Mouse (Mus musculus): ENCODE results near the gene Mrm1.

The Mrm1 gene

DNA sequence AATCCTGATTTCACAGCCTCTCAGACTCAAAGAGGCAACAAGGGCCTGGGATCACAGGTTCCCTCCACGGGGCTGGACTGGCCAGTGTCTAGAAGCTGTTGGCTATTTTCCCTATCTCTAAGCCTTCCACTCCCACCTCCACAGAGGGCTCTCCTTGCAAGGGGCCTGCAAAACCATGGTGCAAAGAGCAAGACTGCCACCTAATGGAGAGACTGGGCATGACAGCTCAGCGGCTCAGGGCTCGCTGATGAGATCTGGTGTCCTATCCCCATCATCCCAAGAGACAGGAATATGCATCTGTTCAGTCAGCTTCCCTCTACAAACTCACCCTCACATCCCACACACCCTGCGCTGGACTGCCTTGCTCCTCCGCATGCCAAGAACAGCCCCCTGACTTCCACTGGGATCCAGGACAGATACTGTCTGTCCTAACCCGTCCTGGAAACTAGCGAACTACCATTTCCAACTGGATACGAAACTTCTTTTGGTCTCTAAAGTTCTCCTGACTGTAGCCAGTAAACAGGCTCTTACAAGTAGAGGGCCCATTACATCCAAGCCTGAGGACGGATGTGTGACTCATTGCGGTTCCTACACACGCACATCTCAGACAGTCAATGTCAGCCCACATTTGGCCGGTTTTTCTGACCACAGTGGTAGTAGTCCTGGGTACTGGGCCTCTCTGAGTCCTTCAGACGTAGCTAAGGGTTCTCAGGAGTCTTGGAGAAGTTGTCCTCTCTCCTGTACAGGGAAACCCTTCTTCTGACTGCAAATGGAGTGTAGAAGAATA is 5.4 kb downstream of the Mrm1 start:
- DNase-seq = peak; percentile 63 to 79

DNA sequence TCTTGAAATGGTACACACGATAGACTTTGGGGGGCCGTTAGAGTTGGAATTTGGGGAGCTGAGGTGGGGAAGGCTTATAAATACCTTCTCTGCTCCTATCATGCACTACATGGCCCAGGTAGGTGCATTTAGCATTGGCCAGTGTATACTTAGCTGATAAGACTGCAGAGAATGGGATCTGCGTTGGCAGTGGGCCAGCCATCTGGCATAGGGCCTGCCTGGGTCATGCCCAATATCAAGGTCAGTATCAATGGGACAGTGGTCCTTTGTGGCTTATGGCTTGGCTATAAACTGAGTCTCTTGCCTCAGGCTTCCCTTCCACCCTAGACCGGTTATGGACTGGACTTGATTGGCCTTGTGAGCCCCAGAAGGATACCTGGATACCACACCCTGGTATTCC is 14.9 kb downstream of the Mrm1 start:
- no peak for DNase-seq

DNA sequence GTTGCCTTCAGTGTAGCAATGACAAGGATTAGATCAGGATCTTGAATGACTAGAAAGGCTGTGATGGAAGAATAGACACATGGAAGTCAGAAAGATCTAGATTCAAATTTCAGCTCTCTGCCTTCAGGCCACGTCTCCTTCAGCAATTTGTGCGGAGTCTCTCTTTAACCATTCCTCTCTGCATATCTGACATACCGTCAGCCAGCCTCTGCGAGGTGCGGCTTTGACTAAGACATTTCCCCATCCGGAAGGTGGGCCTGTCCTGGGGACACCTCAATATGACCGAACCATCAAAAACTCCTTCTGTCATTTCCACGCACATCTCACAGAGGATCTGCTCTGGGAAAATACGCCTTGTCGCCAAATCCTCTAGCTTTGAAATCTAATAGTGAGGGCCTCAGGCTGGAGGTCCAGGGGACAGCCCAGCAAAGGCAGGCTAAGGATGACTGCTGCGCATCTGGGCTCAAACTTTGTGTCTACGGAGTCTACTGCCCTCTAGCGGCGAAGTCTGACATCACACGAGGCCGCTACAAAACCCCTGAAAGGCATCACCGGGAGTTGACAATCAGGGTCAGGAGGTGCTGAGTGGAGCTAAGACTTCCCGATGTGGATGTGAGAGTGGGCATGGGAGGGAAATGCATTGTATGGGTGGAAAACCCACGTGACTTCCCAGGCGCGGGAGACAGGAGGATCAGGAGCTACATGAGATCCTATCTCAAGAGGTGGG is 21.5 kb downstream of the Mrm1 start:
- peak; percentile 40 to 73 for DNase-seq

DNA sequence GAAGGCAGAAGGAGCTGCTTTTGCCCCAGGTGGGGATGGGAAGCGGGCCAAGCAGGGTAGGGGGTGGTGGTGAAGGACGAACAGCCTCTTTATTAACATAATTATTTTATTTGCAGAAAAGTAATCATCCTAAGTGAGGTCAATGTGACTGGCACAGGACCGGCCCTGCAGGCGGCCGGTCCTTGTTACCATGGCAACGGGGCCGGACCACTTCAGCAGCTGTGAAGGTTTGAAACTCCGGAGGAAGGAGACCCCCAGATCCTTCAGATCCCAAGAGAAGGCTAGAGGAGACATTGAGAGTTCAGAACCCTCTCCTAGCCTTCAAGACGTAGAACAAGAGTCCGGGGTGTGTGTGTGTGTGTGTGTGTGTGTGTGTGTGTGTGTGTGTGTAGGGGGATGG is 22.3 kb downstream of the Mrm1 start:
- no peak for DNase-seq

DNA sequence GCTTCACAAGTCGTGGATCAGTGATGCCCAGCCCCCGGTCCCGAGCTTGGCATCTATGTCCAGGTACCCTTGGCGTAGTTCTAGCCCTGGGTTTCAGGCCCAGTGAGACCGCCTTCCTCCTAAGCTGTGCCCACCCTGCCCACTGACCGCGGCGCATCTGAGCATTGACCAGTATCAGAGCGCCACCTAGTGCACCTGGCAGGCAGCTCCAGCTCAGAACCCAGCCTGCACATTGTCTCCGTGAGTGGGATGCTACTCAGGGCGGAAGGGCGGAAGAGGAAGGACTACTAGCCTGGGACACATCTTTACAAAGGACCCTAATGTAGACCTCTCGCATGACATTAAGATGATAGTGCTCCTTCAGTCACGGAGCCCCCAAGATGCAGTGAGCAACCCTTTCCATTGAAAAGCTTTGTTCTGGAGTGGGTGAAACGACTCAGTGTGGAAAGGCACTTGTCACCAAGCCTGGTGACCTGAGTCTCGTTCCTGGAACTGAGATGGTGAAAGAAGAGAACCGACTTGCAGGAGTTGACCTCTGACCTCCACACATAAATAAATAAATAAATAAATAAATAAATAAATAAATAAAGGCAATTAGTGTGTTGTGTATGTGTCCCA is 24.7 kb downstream of the Mrm1 start:
- peak; percentile 66 to 71 for DNase-seq

DNA sequence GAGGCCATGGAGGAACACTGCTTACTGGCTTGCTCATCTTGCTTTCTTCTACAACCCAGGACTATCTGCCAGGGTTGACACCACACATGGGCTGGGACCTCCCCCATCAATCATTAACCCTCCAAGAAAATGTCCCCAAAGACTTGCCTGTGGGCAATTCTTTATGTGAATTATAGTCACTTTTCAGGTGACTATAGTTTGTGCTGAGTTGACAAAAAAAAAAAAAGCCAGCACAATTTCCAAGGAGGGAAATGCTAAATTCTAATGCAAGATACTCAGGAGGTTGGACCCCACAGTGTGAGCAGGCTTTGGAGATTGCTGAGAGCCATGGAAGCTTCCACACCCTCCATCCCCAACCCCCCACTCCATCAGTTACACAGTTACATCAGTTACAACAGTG is 25.8 kb downstream of the Mrm1 start:
- no peak for DNase-seq

DNA sequence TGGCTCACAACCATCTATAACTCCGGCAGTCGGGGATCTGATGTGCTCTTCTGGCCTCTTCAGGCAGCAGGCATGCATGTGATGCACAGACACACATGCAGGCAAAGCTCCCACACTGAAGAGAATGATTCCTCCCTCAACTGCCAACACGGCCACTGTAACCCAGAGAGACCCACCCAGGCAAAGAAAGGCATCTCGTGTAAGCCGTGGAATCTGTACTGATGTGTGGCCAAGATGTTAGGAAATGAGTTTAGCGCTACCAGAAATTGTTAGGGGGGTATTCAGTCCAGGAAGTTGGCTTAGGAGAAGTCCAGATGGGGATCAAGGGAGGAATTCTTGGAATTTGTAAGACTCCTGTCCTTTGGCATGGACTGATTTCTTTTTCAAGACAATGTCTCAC is 28.9 kb downstream of the Mrm1 start:
- DNase-seq = no peak

DNA sequence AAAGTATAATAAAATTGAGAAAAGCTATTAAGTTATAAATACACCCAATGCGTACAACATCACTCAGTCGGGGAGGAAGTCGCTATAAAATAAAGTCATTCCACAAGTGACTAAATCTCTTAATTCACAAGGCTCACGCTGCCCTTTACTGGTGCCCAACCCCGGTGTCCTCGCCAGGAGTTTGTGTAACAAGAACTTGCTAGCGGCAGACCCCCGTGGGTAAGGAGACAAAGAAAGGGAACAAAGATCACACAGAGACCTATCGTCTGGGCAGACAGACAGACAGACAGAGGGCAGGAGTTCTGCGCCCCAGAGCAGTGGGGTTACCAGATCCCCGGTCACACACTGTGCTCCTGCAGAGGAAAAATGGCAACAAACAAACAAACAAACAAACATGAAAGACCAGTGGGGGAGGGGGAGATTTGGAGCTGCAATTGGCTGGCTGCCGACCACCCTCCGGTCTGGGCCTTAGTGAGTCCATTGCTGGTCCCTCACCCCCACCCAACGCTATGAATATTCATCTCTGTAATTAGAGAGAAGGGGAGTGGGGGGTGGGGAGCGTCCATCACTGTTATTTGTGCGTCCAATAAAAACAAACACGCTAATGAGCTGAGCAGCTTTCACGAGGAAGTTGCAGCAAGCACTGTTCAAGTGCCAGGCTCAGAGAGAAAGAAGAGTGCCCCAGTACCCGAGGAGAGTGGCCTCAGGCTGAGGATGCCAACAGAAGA is 39.0 kb downstream of the Mrm1 start:
- DNase-seq = no peak

DNA sequence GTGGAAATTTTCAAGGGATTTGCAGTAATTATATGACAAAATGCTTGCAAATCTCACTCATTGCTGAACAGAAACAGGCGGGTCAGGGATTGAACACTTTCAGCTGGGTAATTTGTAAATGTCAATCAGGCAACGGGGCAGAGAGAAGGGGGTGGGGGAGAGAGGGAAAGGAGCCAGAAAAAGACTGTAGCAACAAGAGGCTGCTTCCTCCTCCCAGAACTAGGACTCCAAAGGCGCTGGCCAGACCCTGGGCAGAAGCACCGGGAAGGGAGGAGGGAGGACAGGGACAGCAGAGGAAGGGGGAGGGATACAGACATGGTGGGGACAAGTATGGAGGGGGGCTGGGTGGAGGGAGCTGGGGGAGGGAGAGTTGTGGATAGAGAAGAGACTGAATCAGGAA is 43.8 kb downstream of the Mrm1 start:
- DNase-seq = no peak

DNA sequence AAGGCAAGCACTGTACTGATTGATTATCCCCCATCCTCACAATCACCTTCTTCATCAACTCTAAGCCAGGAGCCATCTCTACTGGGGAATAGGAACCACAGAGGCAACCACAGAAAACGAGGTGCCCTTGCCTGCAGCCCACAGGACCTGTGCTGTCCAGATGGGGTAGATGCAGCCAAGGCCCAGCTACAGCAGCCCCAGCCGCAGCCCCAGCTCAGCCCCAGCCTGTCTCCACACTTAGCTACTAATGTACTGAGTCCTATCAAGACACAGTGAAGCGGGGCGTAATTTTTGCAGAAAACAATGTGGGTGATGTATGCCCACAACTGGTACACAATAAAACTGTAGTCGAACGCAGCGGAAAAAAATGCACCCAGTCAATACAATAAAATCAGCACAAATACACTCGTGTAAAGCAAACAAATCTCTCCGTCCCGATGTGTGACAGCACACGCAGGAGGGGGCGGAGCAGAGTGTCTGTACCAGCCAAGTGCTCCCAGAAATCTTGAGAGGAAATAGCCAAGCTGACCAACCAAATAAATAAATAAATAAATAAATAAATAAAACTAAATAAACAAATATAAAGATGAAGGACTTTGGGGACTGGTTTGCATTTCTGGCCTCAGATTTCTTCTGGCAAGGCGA is 44.3 kb downstream of the Mrm1 start:
- no peak for DNase-seq

DNA sequence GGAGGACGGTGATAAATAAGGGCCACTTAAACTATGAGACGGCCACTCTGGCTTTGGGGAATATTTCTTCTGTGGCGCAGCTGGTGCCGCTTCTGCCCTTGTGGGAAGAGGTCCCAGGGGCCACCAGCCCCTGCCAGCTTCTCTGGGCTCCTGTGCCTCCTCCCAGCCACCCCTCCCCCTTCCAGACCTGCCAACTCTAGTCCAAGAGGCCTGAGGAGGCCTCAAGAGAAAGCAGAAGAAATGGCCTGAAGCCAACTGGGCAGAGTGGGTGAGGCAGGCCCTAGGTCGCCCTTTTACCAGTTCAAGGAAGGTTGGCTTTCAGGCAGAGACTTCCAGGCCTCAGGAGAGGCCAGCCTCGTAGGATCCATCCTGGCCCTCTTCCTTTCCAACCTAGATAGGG is 51.4 kb downstream of the Mrm1 start:
- DNase-seq = no peak

DNA sequence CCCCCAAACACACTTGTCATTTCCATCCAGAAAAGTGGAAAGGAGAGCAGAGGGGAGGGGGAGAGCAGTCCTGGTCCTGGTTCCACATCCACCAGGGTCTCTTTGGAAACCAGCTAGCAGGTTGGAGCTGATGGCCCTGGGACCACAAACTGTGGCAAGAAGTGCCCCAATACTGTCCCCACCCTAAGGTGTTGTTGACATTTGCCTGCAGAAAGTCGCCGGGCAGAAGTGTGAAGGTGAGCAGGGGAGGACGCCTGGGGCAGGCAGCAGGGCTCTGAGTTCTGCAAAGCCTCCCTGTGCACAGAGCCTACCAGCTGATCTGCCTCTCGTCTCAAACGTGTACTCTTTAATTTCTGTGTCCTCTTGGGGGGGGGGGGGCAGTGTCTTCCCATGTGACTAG is 54.2 kb downstream of the Mrm1 start:
- no peak for DNase-seq

DNA sequence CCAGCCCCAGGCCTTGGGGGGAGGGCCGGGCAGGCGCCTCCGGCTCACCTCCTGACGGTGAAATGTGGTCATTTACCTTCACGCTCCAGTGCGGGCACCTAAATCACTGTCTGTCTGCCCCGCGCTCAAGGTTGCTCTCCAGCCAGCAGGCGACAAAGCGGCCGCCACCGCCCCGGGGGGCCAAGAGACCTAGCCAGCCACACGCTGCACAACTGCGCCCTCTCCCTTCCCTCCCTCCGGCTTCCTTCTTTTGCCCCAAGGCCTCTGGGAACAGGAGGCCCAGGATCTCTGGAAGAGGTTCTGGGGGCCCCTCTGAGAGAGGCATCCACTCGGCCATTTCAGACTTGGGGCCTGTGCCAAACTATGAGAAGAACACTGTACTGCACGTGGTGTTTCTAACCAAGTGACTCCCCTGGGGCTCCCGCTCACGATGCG is 54.8 kb downstream of the Mrm1 start:
- DNase-seq = no peak

DNA sequence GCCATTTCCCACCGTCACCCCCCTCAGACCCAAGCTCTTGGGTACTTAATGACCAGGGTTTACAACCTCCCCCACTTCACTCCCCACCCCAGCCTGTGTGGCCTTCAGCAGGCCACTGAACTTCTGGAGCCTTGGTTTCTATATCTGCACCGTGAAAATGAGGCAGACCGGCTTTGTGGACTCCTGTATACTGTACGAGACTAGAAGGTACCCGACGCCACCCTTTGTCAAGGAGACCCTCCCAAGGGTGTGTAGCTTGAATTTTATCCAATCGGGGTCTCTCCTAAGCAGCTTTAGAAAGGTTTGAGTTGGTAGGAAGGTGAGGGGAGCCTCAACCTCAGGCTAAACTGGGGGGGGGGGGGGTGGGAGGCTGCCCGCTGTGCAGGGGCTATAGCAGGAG is 55.2 kb downstream of the Mrm1 start:
- no peak for DNase-seq
